Mouse (Mus musculus) embryonic facial prominence, embryonic 10.5 days (tissue): Measurements from ENCODE around the gene Olfr550. TPM values are rescaled to one million over a fixed set of nuclear protein-coding genes. Genes with fewer than 3 reads are reported as not detected.
"Not testable (repeated sequence)": the region's sequence is repeated elsewhere in the genome, so short reads cannot be mapped to it uniquely, and the experiment has no call there.

Experiments
- DNase-seq: peaks from one replicate; pipeline ENCODE4 v3.0.0-alpha.2; 2017; ENCODE audit warnings: low spot score
- H3K27ac ChIP-seq: fragments of 300-500 bp; sonication (generic); replicated peaks from 2 replicates; pipeline ENCODE4 v1.5.1; 2016; ENCODE audit warnings: mild to moderate bottlenecking
- H3K27me3 ChIP-seq: fragments of 300-500 bp; sonication (generic); replicated peaks from 2 replicates; pipeline ENCODE4 v1.6.1; 2016; ENCODE audit warnings: low read depth, mild to moderate bottlenecking; ENCODE audit not compliant: poor library complexity, severe bottlenecking
- H3K36me3 ChIP-seq: fragments of 300-500 bp; sonication (generic); replicated peaks from 2 replicates; pipeline ENCODE4 v1.6.1; 2016; ENCODE audit warnings: mild to moderate bottlenecking, moderate library complexity
- H3K4me1 ChIP-seq: fragments of 300-500 bp; sonication (generic); 2 replicates; pipeline ENCODE4 v1.6.1; 2016
- H3K4me3 ChIP-seq: fragments of 300-500 bp; sonication (generic); 2 replicates; pipeline ENCODE4 v1.5.1; 2016; ENCODE audit warnings: mild to moderate bottlenecking, moderate library complexity
- H3K9me3 ChIP-seq: fragments of 300-500 bp; sonication (generic); 2 replicates; pipeline ENCODE4 v1.6.1; 2016; ENCODE audit warnings: mild to moderate bottlenecking
- WGBS: fragments of 180-500 bp; shearing (Covaris S2); methylation state at CpG from one replicate; pipeline ENCODE4 v1.1.7; 2016; 5-methylcytosine and 5-hydroxymethylcytosine counted together
- polyA plus RNA-seq: library from polyadenylated mRNA; unstranded; fragments of >200 nt; fragmentation: Nextera tagmentation; extraction: Ambion mirVana; gene quantifications from 2 replicates; pipeline ENCODE4 v1.2.1, GENCODE M21; 2016

The Olfr550 gene
- polyA plus RNA-seq, 1 experiment from 2014 or later: not detected

DNA sequence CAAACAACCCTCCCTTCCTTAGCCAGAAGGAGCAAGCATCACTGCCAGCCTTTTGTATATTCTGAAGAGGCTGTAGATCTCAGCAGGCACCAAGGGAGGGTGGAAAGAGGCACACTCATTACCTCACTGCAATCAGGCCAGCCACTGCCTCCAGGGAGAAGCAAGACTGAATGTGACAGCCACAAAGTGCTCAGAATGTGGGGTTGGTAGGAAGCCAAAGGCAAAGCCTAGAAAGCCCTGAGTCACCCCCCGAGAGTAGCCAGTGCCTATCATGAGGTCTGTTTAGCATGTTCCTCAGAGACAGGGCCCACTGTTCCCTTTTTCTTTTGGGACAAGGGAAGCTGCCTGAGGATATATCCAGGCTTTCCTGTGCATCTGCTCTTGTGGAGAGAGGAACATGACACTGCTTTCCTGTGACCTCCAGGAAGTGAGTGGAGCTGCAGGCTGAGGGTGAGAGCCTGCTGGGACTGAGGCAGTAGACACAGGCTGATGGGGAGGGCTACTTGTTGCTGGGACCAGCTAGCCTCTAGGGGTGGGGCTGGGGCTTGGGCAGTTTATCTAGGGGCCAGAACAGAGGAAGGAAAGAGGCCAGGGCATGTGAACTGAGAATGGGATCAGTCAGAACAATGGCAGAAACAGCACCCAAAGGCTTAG is 26.3 kb downstream of the Olfr550 start, which contains the start of gene Olfr552:
Gene Olfr552, plus strand, starts transcription at position 393 of the 654 bp plus-strand sequence.
- Histone ChIP-seq H3K27me3 (no peaks in the 10 kb centered on the region), H3K4me1 (no peaks in the 10 kb centered on the region), H3K4me3 (no peak within 1 kb of the TSS), H3K27ac (no peak within 1 kb of the TSS), H3K36me3 (no peaks in the 10 kb centered on the region), H3K9me3 (no peaks in the 10 kb centered on the region)
- DNase-seq: no peak
- WGBS: 73% methylated on average over 1 of the region's 1 CpGs

DNA sequence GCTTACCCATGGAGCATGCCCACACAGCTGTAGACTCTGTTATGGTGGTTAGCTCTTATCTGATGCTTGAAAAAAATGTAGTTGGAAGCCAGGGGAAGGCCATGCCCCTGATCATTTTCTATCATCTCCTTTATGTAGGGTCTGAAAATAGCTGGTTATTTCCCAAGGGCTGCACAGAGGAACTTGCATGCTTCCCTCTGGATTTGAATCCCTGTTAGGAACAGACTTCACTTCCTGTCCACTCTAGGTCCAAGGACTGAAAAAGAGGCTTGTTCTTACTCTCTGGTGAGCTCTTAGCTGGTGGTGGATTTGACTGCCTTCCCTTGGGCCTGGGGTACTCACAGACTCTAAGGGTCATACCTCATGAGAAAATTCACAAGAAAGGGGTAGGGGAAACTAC is 46.9 kb downstream of the Olfr550 start, which contains the start of gene Olfr553:
Gene Olfr553, minus strand, starts transcription at position 101 of the 400 bp plus-strand sequence.
- H3K27ac ChIP-seq: no peak within 1 kb of the TSS
- no peaks in the 10 kb centered on the region for H3K4me1 ChIP-seq
- no peak for DNase-seq
- no peak within 1 kb of the TSS for H3K4me3 ChIP-seq
- H3K9me3 ChIP-seq: no peaks in the 10 kb centered on the region
- H3K36me3 ChIP-seq: no peaks in the 10 kb centered on the region
- H3K27me3 ChIP-seq: no peaks in the 10 kb centered on the region

GRCm38 (mm10) chr7:102619608-102620007 is 48.4 kb downstream of the Olfr550 start:
- Histone ChIP-seq H3K9me3 (no peaks in the 10 kb centered on the region), H3K4me3 (no peak overlapping the region), H3K27ac (no peak overlapping the region), H3K36me3 (no peaks in the 10 kb centered on the region), H3K27me3 (no peaks in the 10 kb centered on the region), H3K4me1 (no peaks in the 10 kb centered on the region)
- DNase-seq: no peak
- WGBS: 74% methylated on average over 5 of the region's 5 CpGs

- H3K4me1 ChIP-seq, H3K27ac ChIP-seq, H3K9me3 ChIP-seq, DNase-seq, H3K36me3 ChIP-seq, H3K27me3 ChIP-seq, H3K4me3 ChIP-seq: not testable (repeated sequence)
- 86% methylated on average over 19 of the region's 19 CpGs for WGBS
These were observed 49.1 kb downstream of the Olfr550 start for GRCm38 (mm10) chr7:102620368-102620767.

Other genes with a start within 250 kb of the Olfr550 start
- 267 and 280 TPM in 2 replicates for gene Rrm1, start 129.7 kb upstream of the Olfr550 start, polyA plus RNA-seq
- gene Olfr543, start 89.8 kb upstream of the Olfr550 start, polyA plus RNA-seq: 0.55 and 0.58 TPM in 2 replicates
- 0.10 and 0.13 TPM in 2 replicates for gene Olfr544, start 83.1 kb upstream of the Olfr550 start, polyA plus RNA-seq
- 0.05 and 0.24 TPM in 2 replicates for gene Olfr545, start 71.9 kb upstream of the Olfr550 start, polyA plus RNA-seq
- gene Olfr547, start 36.7 kb upstream of the Olfr550 start, polyA plus RNA-seq: not detected in 2 replicates
- gene Olfr548-ps1, start 30.5 kb upstream of the Olfr550 start, polyA plus RNA-seq: not detected in 2 replicates
- not detected in 2 replicates for gene Olfr549, start 21.6 kb upstream of the Olfr550 start, polyA plus RNA-seq
- gene Trim21, start 6.0 kb upstream of the Olfr550 start, polyA plus RNA-seq: 0.24 and 0.54 TPM in 2 replicates
- not detected in 2 replicates for gene Olfr551, start 20.4 kb downstream of the Olfr550 start, polyA plus RNA-seq
- not detected in 2 replicates for gene Olfr552, start 26.3 kb downstream of the Olfr550 start, polyA plus RNA-seq
- gene Olfr553, start 46.8 kb downstream of the Olfr550 start, polyA plus RNA-seq: not detected in 2 replicates
- not detected in 2 replicates for gene Olfr554, start 67.0 kb downstream of the Olfr550 start, polyA plus RNA-seq
- not detected in 2 replicates for gene Olfr555, start 87.4 kb downstream of the Olfr550 start, polyA plus RNA-seq
- gene Olfr556, start 93.5 kb downstream of the Olfr550 start, polyA plus RNA-seq: not detected in 2 replicates
- gene Trim68, start 115.9 kb downstream of the Olfr550 start, polyA plus RNA-seq: 10.9 and 13.2 TPM in 2 replicates
- gene Olfr557, start 124.5 kb downstream of the Olfr550 start, polyA plus RNA-seq: not detected in 2 replicates
- 0.09 TPM in 1 of 2 replicates, not detected in the other for gene Olfr558, start 130.8 kb downstream of the Olfr550 start, polyA plus RNA-seq
- not detected in 2 replicates for gene Olfr33, start 147.6 kb downstream of the Olfr550 start, polyA plus RNA-seq
- gene Olfr559, start 156.0 kb downstream of the Olfr550 start, polyA plus RNA-seq: not detected in 2 replicates
- not detected in 2 replicates for gene Olfr560, start 187.9 kb downstream of the Olfr550 start, polyA plus RNA-seq
- gene Olfr78, start 188.0 kb downstream of the Olfr550 start, polyA plus RNA-seq: not detected in 2 replicates
- gene Olfr561, start 199.8 kb downstream of the Olfr550 start, polyA plus RNA-seq: not detected in 2 replicates
- gene Olfr564, start 232.0 kb downstream of the Olfr550 start, polyA plus RNA-seq: not detected in 2 replicates